8 mouse cellular contexts compared by ENCODE assay signal in the genomic region with DNA sequence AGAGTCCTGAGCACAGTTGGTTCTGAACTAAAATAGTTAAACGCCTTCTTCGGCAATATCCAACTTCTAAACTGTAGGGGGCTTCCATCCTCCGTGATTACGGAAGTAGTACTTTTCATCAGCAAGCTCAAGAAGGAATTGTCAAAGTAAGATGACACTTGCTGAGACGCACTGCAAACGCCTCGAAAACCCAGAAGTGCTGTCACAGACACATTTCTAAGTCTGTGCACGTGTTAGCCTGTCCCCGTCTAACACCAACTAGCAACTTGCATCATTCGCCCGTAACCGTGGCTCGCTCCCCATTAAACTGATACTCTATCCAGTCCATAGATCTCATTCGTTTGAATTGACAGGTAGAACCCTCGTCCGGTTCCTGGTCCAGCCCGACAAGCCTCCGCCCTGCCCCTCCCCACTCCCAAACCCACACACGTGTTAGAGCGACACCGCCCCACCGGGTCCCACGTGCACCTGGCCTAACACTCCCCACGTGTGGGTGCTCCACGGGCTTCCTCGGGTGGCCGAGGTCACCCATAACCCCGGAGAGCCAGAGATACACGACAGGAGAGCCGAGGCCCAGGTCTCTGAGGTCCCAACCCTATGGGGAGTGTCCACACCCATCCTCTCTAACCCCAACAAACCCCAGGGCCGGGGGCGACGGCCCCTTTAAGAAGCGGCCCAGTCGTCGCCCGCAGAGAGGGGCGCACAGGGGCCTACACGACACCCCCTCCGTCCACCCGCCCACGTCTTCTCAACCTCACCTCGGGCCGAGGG. TPM values are rescaled to one million over a fixed set of nuclear protein-coding genes. Genes with fewer than 3 reads are reported as not detected.
DNase-seq lines count a peak whose midpoint lies in the region; ATAC-seq lines count a peak whose summit lies in the region.

No protein-coding gene starts in this region.

- under 1% methylated on average over 42 of the region's 44 CpGs for WGBS in hindbrain, embryonic 15.5 days

- peak; percentile 72 for ATAC-seq in hindbrain, embryonic 15.5 days (ENCODE audit: low FRiP score, low read depth)

- H3K27ac ChIP-seq in hindbrain, embryonic 15.5 days (replicated peaks), result peak overlapping the region; percentile 100

- H3K4me2 ChIP-seq in hindbrain, embryonic 15.5 days, result peak overlapping the region; percentile 61

- peak overlapping the region; percentile 96 for H3K4me3 ChIP-seq in hindbrain, embryonic 15.5 days

- peaks cover 2% of the 10 kb centered on the region; the same call in 1 of the 2 replicates for H3K36me3 ChIP-seq in hindbrain, embryonic 15.5 days

- H3K27me3 ChIP-seq in hindbrain, embryonic 15.5 days, result no peaks in the 10 kb centered on the region

- H3K9me3 ChIP-seq in hindbrain, embryonic 15.5 days, result no peaks in the 10 kb centered on the region

- peak overlapping the region; percentile 98 for H3K9ac ChIP-seq in hindbrain, embryonic 15.5 days

- peaks cover 35% of the 10 kb centered on the region for H3K4me1 ChIP-seq in hindbrain, embryonic 15.5 days (replicated peaks)

- DNase-seq in ZHBTc4 (ENCODE audit: low read depth, low spot score), result peak; percentile 85
- peak; percentile 69 to 71 for DNase-seq in cerebellum, postnatal 36 days
- peak; percentile 63 to 70 for DNase-seq in frontal cortex, postnatal 36 days (ENCODE audit: low spot score in 2 of 2)
- DNase-seq in layer of hippocampus, postnatal 36 days, result peak; percentile 59 to 60
- DNase-seq in lung, postnatal 25 days (ENCODE audit: low spot score), result peak; percentile 80
- DNase-seq in retina, postnatal 1 day, result peak; percentile 77
- peak; percentile 74 to 87 for DNase-seq in urinary bladder, adult 18-20 months (ENCODE audit: low spot score in 2 of 2)

RNA-seq across cellular contexts. Expression of gene Ino80, which starts 0.7 kb away (rescaled TPM):
- 2.9 and 3.4 TPM in 2 replicates for polyA plus RNA-seq in hindbrain, embryonic 15.5 days (2015; fragmentation: Nextera tagmentation; extraction: Ambion mirVana)
- total RNA-seq in layer of hippocampus, postnatal 36 days (2021), result 10 to 100 TPM; 18.2 to 18.7 TPM

Comparison
In these comparisons a context has a peak if more than half of its experiments do, and no peak if none do; other contexts are left out.
1. Peak in every context shown above with its lines: DNase-seq, ATAC-seq, H3K4me3 ChIP-seq and H3K27ac ChIP-seq.